Mouse (Mus musculus): Measurements from ENCODE around the gene Id3. TPM values are rescaled to one million over a fixed set of nuclear protein-coding genes. Genes with fewer than 3 reads are reported as not detected.

The Id3 gene
- total RNA-seq, 4 experiments from 2014 or later = 34.7 to 39.3 (median 38.4) TPM

- DNase-seq (ENCODE audit: low spot score in 2 of 2) = no peak
Observed at GRCm38 (mm10) chr4:136146712-136147154, 3.4 kb downstream of the Id3 start.

- peak in 1 of 2 experiments; percentile 70 for DNase-seq (ENCODE audit: low spot score in 2 of 2)
Observed at GRCm38 (mm10) chr4:136147436-136148135, 4.3 kb downstream of the Id3 start.

GRCm38 (mm10) chr4:136148342-136149044 is 5.2 kb downstream of the Id3 start:
- DNase-seq (ENCODE audit: low spot score in 2 of 2) = no peak

GRCm38 (mm10) chr4:136149045-136149379 is 5.7 kb downstream of the Id3 start:
- DNase-seq (ENCODE audit: low spot score in 2 of 2) = no peak

GRCm38 (mm10) chr4:136149734-136150133 is 6.4 kb downstream of the Id3 start:
- no peak for DNase-seq (ENCODE audit: low spot score in 2 of 2)

GRCm38 (mm10) chr4:136150596-136150995 is 7.3 kb downstream of the Id3 start:
- no peak for DNase-seq (ENCODE audit: low spot score in 2 of 2)

GRCm38 (mm10) chr4:136152821-136153220 is 9.5 kb downstream of the Id3 start:
- no peak for DNase-seq (ENCODE audit: low spot score in 2 of 2)

- no peak for DNase-seq (ENCODE audit: low spot score in 2 of 2)
Observed at GRCm38 (mm10) chr4:136154462-136154861, 11.2 kb downstream of the Id3 start.

- no peak for DNase-seq (ENCODE audit: low spot score in 2 of 2)
Observed at GRCm38 (mm10) chr4:136158498-136158897, 15.2 kb downstream of the Id3 start.

GRCm38 (mm10) chr4:136159802-136160397 is 16.6 kb downstream of the Id3 start:
- peak in 1 of 2 experiments; percentile 63 for DNase-seq (ENCODE audit: low spot score in 2 of 2)

- peak in 1 of 2 experiments; percentile 78 for DNase-seq (ENCODE audit: low spot score in 2 of 2)
Observed at GRCm38 (mm10) chr4:136163448-136163847, 20.2 kb downstream of the Id3 start.

GRCm38 (mm10) chr4:136164981-136165380 is 21.7 kb downstream of the Id3 start:
- no peak for DNase-seq (ENCODE audit: low spot score in 2 of 2)

- no peak for DNase-seq (ENCODE audit: low spot score in 2 of 2)
Observed at GRCm38 (mm10) chr4:136167701-136168100, 24.4 kb downstream of the Id3 start.

- no peak for DNase-seq (ENCODE audit: low spot score in 2 of 2)
Observed at GRCm38 (mm10) chr4:136170401-136170800, 27.1 kb downstream of the Id3 start.

- no peak for DNase-seq (ENCODE audit: low spot score in 2 of 2)
Observed at GRCm38 (mm10) chr4:136171455-136171854, 28.2 kb downstream of the Id3 start.

GRCm38 (mm10) chr4:136172011-136172541 is 28.8 kb downstream of the Id3 start, which contains the start of gene E2f2:
E2f2 (plus strand) TSS chr4:136172394.
- no peak for DNase-seq (ENCODE audit: low spot score in 2 of 2)

GRCm38 (mm10) chr4:136172542-136173209 is 29.4 kb downstream of the Id3 start:
- no peak for DNase-seq (ENCODE audit: low spot score in 2 of 2)

- DNase-seq (ENCODE audit: low spot score in 2 of 2) = no peak
Observed at GRCm38 (mm10) chr4:136173210-136173715, 30.0 kb downstream of the Id3 start.

GRCm38 (mm10) chr4:136174216-136175193 is 31.2 kb downstream of the Id3 start:
- DNase-seq (ENCODE audit: low spot score in 2 of 2) = no peak

- no peak for DNase-seq (ENCODE audit: low spot score in 2 of 2)
Observed at GRCm38 (mm10) chr4:136176022-136176552, 32.8 kb downstream of the Id3 start.

All from left cerebral cortex, adult 8-10 months (tissue).